Mouse (Mus musculus) liver, adult 2 months (tissue): ENCODE results near the gene C030005K15Rik.

ENCODE experiments used
- CTCF ChIP-seq: fragments of 200-500 bp; IDR thresholded peaks from 2 replicates; pipeline ENCODE4 v1.5.1; 2011; ENCODE audit warnings: low read depth, low read length, control low read depth
- POLR2A ChIP-seq: fragments of 200-500 bp; IDR thresholded peaks from 2 replicates; pipeline ENCODE4 v1.6.1; 2011; ENCODE audit warnings: low read length, control low read depth; ENCODE audit not compliant: insufficient read depth; ENCODE audit errors: extremely low read depth

- TF ChIP-seq POLR2A (no peak), CTCF (no peak)
Observed at GRCm38 (mm10) chr10:97718021-97718420, 8.5 kb downstream of the C030005K15Rik start.
